Mouse (Mus musculus) testis, adult 2 months (tissue): ENCODE measurements at regions not wholly inside any gene's neighbourhood (a gene's known extent, or its start where the extent isn't known, plus 50 kb on each side); places are given as distances from the start of the nearest gene placed in this dataset.

Experiments
- CTCF ChIP-seq: fragments of 200-500 bp; IDR thresholded peaks from 2 replicates; pipeline ENCODE4 v1.5.1; 2012; ENCODE audit warnings: low read depth, mild to moderate bottlenecking, inconsistent platforms, low read length, moderate library complexity; ENCODE audit not compliant: control insufficient read depth, insufficient read depth, insufficient replicate concordance
- POLR2A ChIP-seq: fragments of 200-500 bp; IDR thresholded peaks from 2 replicates; pipeline ENCODE4 v1.6.1; 2012; ENCODE audit warnings: low read depth, mild to moderate bottlenecking, inconsistent platforms, low read length, moderate library complexity; ENCODE audit not compliant: control insufficient read depth

- TF ChIP-seq POLR2A (no peak), CTCF (peak; percentile 32; the same call in 1 of the 2 replicates)
Observed at GRCm38 (mm10) chr1:41001154-41001949, 196.0 kb downstream of the Tmem182 start.
